Mouse (Mus musculus) C2C12 (cell line): ENCODE data around the gene Gm4450. TPM values are rescaled to one million over a fixed set of nuclear protein-coding genes. Genes with fewer than 3 reads are reported as not detected.

Experiments
- polyA plus RNA-seq: library from polyadenylated mRNA; unstranded; fragments of >200 nt; fragmentation: generic; extraction: Trizol; gene quantifications from one replicate; pipeline ENCODE4 v1.2.1, GENCODE M21; 2012; ENCODE audit warnings: missing spikeins

Gene Gm4450
- polyA plus RNA-seq, 1 experiment: not detected

Other genes with a start within 250 kb of the Gm4450 start
- gene Reg4, start 235.0 kb downstream of the Gm4450 start, polyA plus RNA-seq: not detected
- 0.01 TPM for gene Hmgcs2, start 176.7 kb downstream of the Gm4450 start, polyA plus RNA-seq
- 843 TPM for gene Phgdh, start 117.1 kb downstream of the Gm4450 start, polyA plus RNA-seq
- 7.5 TPM for gene Zfp697, start 74.7 kb downstream of the Gm4450 start, polyA plus RNA-seq
- gene Hsd3b4, start 53.4 kb upstream of the Gm4450 start, polyA plus RNA-seq: not detected
- gene Gm10681, start 131.7 kb upstream of the Gm4450 start, polyA plus RNA-seq: not detected
- gene Hsd3b5, start 173.1 kb upstream of the Gm4450 start, polyA plus RNA-seq: not detected